Mouse (Mus musculus): Measurements from ENCODE around the gene Card6. TPM values are rescaled to one million over a fixed set of nuclear protein-coding genes. Genes with fewer than 3 reads are reported as not detected.

Gene Card6
- polyA plus RNA-seq, 1 experiment, result 1.4 TPM

DNA sequence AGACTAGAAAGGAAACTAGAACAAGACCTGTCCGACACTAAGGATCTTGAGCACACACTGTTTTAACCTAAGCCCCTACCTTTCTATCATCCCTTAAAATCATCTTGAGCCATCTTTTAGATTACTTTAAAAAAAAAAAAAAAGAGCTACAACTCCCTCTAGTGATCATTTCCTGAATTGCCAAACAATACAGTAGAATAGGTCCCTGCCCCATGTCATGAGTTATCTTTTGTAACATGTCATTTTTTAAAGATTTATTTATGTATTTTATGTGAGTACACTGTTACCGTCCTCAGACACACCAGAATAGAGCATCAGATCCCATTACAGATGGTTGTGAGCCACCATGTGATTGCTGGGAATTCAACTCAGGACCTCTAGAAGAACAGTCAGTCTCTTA is 2.0 kb downstream of the Card6 start:
- TF ChIP-seq CTCF (IDR thresholded peaks at IDR 0.05; ENCODE audit: extremely low read depth, insufficient read length, insufficient replicate concordance, low read depth, low read length) (no peak), POLR2A (IDR thresholded peaks at IDR 0.05; ENCODE audit: low read depth, low read length) (no peak)
- Histone ChIP-seq H3K27me3 (ENCODE audit: control insufficient read depth, insufficient read depth, low read length) (no peaks in the 10 kb centered on the region), H3K36me3 (ENCODE audit: control insufficient read depth, insufficient read depth, low read length) (peaks cover 9% of the 10 kb centered on the region), H3K4me1 (ENCODE audit: control insufficient read depth, insufficient read depth, insufficient read length, low read length) (no peaks in the 10 kb centered on the region), H3K27ac (ENCODE audit: insufficient read depth, low read depth, low read length) (no peak overlapping the region), H3K4me3 (ENCODE audit: low read depth, low read length) (no peak overlapping the region)
- 49% methylated on average over 2 of the region's 2 CpGs for WGBS

DNA sequence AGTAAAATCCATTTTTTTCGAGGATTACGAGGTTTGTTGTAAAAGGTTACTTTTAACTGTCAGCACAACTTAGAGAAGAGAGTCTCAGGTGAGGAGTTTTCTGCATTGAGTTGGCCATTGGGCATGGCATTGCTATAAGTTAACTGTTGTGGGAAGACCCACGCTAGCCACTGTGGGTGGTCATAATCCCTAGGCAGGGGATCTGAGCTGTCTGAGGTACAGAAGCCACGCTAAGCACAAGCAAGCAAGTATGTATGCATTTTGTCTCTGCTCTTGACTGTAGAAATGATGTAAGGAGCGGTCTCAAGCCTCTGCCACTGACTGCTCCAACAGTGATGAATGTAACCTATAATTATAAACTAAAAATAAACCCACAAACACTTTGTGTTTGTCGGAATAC is 2.4 kb downstream of the Card6 start:
- H3K4me3 ChIP-seq (ENCODE audit: low read depth, low read length), result no peak overlapping the region
- WGBS, result 82% methylated on average over 6 of the region's 6 CpGs
- H3K4me1 ChIP-seq (ENCODE audit: control insufficient read depth, insufficient read depth, insufficient read length, low read length), result no peaks in the 10 kb centered on the region
- TF ChIP-seq POLR2A (IDR thresholded peaks at IDR 0.05; ENCODE audit: low read depth, low read length) (no peak), CTCF (IDR thresholded peaks at IDR 0.05; ENCODE audit: extremely low read depth, insufficient read length, insufficient replicate concordance, low read depth, low read length) (no peak)
- no peak overlapping the region for H3K27ac ChIP-seq (ENCODE audit: insufficient read depth, low read depth, low read length)
- H3K36me3 ChIP-seq (ENCODE audit: control insufficient read depth, insufficient read depth, low read length), result peaks cover 9% of the 10 kb centered on the region
- no peaks in the 10 kb centered on the region for H3K27me3 ChIP-seq (ENCODE audit: control insufficient read depth, insufficient read depth, low read length)

DNA sequence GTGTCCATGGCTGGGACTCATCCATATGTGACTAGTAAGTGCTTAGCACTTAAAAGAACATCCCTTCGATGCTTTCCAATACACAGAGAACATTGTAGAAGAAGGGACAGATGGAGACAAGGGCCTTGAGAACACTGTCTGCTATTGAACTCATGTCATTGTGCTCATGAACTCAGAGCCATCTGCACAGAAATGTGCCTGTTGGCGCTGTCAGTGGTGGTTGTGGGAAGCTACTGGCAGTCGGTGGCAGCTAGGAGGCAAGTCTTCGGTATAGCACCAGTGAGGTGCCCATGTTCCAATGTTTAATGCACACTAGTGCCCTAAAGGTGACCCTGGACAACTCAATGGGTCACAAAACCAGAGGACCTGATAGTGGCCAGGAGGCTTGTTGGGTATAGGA is 6.0 kb downstream of the Card6 start:
- 94% methylated on average over 4 of the region's 4 CpGs for WGBS
- Histone ChIP-seq H3K36me3 (ENCODE audit: control insufficient read depth, insufficient read depth, low read length) (peaks cover 23% of the 10 kb centered on the region), H3K4me3 (ENCODE audit: low read depth, low read length) (no peak overlapping the region), H3K27ac (ENCODE audit: insufficient read depth, low read depth, low read length) (no peak overlapping the region), H3K27me3 (ENCODE audit: control insufficient read depth, insufficient read depth, low read length) (no peaks in the 10 kb centered on the region), H3K4me1 (ENCODE audit: control insufficient read depth, insufficient read depth, insufficient read length, low read length) (no peaks in the 10 kb centered on the region)
- TF ChIP-seq POLR2A (IDR thresholded peaks at IDR 0.05; ENCODE audit: low read depth, low read length) (no peak), CTCF (IDR thresholded peaks at IDR 0.05; ENCODE audit: extremely low read depth, insufficient read length, insufficient replicate concordance, low read depth, low read length) (no peak)

DNA sequence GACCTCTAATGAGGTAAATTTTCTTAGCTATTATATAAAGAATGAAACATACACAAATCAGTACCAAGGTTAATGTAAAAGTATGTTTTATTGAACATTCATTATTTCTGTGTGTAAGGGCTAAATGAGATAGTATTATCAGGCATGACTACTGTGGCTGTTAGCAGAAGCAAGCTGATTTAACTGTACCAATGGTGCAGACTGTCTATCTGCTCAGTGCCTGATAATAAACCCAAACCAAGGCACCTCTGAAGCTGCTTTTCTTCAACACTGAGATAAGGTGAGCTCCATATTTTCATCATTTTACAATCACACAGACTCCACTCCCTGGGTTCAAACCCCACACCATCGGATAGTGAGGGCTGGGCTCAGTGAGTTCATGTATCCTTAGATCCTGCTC is 11.0 kb downstream of the Card6 start:
- WGBS, result 95% methylated on average over 1 of the region's 1 CpGs
- Histone ChIP-seq H3K36me3 (ENCODE audit: control insufficient read depth, insufficient read depth, low read length) (peaks cover 14% of the 10 kb centered on the region), H3K4me1 (ENCODE audit: control insufficient read depth, insufficient read depth, insufficient read length, low read length) (no peaks in the 10 kb centered on the region), H3K27ac (ENCODE audit: insufficient read depth, low read depth, low read length) (no peak overlapping the region), H3K27me3 (ENCODE audit: control insufficient read depth, insufficient read depth, low read length) (no peaks in the 10 kb centered on the region), H3K4me3 (ENCODE audit: low read depth, low read length) (no peak overlapping the region)
- TF ChIP-seq POLR2A (IDR thresholded peaks at IDR 0.05; ENCODE audit: low read depth, low read length), result no peak
- TF ChIP-seq CTCF (IDR thresholded peaks at IDR 0.05; ENCODE audit: extremely low read depth, insufficient read length, insufficient replicate concordance, low read depth, low read length), result no peak

DNA sequence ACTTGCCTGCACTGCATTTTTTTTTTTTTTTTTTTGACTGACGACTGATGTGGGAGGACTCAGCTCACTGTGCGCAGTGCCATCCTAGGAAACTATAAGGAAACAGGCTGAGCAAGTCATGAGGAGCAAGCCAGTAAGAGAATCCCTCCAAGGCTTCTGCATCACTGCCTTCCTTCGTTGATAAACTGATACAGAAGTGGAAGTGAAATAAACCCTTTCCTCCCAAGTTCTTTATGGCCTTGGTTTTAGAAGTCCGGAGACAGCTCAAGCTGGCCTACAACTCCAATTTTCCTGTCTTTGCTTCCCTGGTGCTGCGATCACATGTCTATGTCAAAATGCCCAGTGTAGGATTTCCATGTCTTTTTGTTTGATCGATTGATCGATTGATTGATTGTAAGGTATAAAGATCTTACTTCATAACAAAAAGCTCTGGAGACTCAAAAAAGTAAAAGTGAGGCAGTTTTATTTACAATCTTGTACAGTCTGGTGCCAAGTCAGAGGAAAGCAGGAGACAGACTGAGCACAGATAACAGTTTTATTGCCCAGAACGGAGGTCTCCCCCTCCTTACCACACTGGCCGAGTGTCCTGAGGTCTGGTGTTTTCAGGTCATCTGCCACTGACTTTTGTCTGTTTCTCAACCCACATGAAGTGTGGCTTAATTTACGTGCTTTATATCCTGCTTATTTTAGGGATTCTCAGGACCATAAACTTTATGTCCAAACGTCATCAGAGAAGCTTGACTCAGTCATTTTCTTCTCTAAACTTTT is 12.6 kb downstream of the Card6 start:
- Histone ChIP-seq H3K27me3 (ENCODE audit: control insufficient read depth, insufficient read depth, low read length) (no peaks in the 10 kb centered on the region), H3K4me3 (ENCODE audit: low read depth, low read length) (no peak overlapping the region), H3K36me3 (ENCODE audit: control insufficient read depth, insufficient read depth, low read length) (peaks cover 14% of the 10 kb centered on the region), H3K4me1 (ENCODE audit: control insufficient read depth, insufficient read depth, insufficient read length, low read length) (no peaks in the 10 kb centered on the region), H3K27ac (ENCODE audit: insufficient read depth, low read depth, low read length) (no peak overlapping the region)
- no peak for TF ChIP-seq CTCF (IDR thresholded peaks at IDR 0.05; ENCODE audit: extremely low read depth, insufficient read length, insufficient replicate concordance, low read depth, low read length)
- TF ChIP-seq POLR2A (IDR thresholded peaks at IDR 0.05; ENCODE audit: low read depth, low read length), result no peak
- 75% methylated on average over 11 of the region's 11 CpGs for WGBS

DNA sequence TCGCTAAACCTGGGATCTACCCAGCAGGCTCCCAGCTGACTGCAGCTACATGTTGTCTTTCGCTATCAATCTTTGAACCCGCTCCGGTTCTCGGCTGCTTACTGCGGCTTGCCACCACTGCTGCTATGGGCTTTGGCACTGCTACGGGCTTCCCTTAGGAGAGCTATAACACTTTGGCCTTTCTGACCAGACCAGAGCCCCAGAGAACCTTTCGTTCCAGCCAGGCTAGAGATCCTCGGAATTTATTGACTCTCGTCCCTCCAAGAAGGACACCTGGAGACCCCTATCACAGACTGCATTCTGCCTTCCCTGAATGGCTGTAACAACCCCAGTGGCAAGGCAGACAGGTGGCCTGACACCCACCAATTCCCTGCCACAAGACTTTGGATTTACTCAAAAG is 18.2 kb downstream of the Card6 start:
- Histone ChIP-seq H3K27ac (ENCODE audit: insufficient read depth, low read depth, low read length) (no peak overlapping the region), H3K4me3 (ENCODE audit: low read depth, low read length) (no peak overlapping the region), H3K4me1 (ENCODE audit: control insufficient read depth, insufficient read depth, insufficient read length, low read length) (no peaks in the 10 kb centered on the region), H3K36me3 (ENCODE audit: control insufficient read depth, insufficient read depth, low read length) (no peaks in the 10 kb centered on the region), H3K27me3 (ENCODE audit: control insufficient read depth, insufficient read depth, low read length) (no peaks in the 10 kb centered on the region)
- TF ChIP-seq POLR2A (IDR thresholded peaks at IDR 0.05; ENCODE audit: low read depth, low read length) (no peak), CTCF (IDR thresholded peaks at IDR 0.05; ENCODE audit: extremely low read depth, insufficient read length, insufficient replicate concordance, low read depth, low read length) (no peak)
- WGBS, result 84% methylated on average over 10 of the region's 10 CpGs

DNA sequence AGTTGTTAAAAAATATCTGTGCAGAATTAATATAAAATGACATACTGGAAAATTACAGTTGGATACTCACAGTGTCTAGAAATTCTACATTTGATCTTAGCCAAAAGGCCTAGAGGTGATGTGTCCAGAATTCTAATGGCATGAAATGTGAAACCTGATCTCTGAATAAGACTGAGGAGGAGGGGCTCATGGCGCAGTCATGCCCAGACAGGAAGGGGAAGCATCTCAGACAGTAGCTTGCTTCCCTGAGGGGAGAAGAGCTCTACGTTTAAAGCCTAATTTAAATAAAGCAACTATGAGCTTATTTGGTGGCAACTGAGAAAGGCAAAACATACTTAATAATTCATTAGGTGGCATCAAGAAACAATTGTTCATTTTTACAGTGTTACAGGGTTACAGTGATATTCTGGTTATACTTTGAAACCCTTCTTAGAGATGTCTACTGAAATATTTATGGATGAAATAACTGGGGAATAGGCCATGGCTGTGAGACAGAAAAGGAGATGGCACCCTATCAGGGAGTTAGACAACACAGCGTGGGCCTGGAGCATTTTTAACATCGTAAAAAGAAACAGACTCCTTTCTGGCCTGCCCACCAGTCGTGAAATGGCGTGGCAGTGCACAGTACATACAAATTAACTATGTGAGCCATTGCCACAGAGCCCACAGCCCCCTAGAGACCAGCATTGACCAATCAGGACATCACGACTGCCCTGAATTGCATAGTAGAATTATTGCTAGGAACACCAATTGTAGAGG is 19.3 kb downstream of the Card6 start:
- 75% methylated on average over 7 of the region's 7 CpGs for WGBS
- H3K36me3 ChIP-seq (ENCODE audit: control insufficient read depth, insufficient read depth, low read length), result no peaks in the 10 kb centered on the region
- TF ChIP-seq POLR2A (IDR thresholded peaks at IDR 0.05; ENCODE audit: low read depth, low read length) (no peak), CTCF (IDR thresholded peaks at IDR 0.05; ENCODE audit: extremely low read depth, insufficient read length, insufficient replicate concordance, low read depth, low read length) (no peak)
- H3K4me3 ChIP-seq (ENCODE audit: low read depth, low read length), result no peak overlapping the region
- H3K4me1 ChIP-seq (ENCODE audit: control insufficient read depth, insufficient read depth, insufficient read length, low read length), result no peaks in the 10 kb centered on the region
- H3K27me3 ChIP-seq (ENCODE audit: control insufficient read depth, insufficient read depth, low read length), result no peaks in the 10 kb centered on the region
- H3K27ac ChIP-seq (ENCODE audit: insufficient read depth, low read depth, low read length), result no peak overlapping the region
